Mouse (Mus musculus): ENCODE data around the gene Cds2.

DNA sequence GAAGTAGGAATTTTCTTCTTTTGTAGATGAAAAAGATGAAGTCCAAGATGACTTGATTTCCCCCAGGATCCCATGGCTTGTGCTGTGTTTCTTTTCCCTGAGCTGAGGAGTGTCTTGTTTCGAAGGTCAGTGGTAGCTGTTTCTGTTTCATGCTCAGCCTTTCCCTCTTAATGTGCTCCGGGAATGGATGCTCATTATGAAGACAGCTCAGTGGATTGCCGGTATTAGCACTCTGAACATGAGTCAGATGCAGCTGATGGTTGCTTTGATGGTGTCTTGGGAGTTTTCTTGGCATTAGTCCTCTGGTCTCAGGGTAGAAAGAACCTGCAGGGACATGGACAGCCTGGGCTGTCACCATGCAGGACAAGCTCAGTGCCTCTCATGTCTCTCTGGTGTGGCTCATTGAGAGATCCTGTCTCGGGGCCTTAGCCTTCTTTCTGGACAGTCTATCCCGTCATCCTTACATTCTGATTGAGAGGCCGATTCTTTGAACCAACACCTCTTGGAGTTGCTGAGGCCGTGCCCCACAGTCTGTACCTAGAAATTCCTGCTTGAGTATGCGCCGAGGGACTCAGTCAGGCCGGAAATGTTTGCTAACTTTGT lies 17.7 kb downstream of the Cds2 start:
- TF ChIP-seq MAX (IDR thresholded peaks at IDR 0.05; ENCODE audit: low read depth) = no peak
- TF ChIP-seq POLR2AphosphoS2 (IDR thresholded peaks at IDR 0.05; ENCODE audit: insufficient read length, low read depth) = no peak
- TF ChIP-seq POLR2A (IDR thresholded peaks at IDR 0.05; ENCODE audit: insufficient read length, low read depth) = no peak
- no peak for TF ChIP-seq SRF (IDR thresholded peaks at IDR 0.05; ENCODE audit: control insufficient read depth, insufficient read length, low read depth)
- no peak for TF ChIP-seq E2F4 (IDR thresholded peaks at IDR 0.05; ENCODE audit: insufficient read depth)
- TF ChIP-seq REST (IDR thresholded peaks at IDR 0.05; ENCODE audit: insufficient read depth, insufficient read length) = no peak
- TF ChIP-seq USF1 (IDR thresholded peaks at IDR 0.05; ENCODE audit: low read depth) = no peak
- TF ChIP-seq TCF12 (IDR thresholded peaks at IDR 0.05; ENCODE audit: insufficient read depth, poor library complexity, severe bottlenecking) = no peak
